9 mouse cellular contexts compared by ENCODE assay signal in genomic region chr12:76472046-76472445, GRCm38 (mm10). TPM values are rescaled to one million over a fixed set of nuclear protein-coding genes. Genes with fewer than 3 reads are reported as not detected.
DNase-seq lines count a peak whose midpoint lies in the region; ATAC-seq and TF ChIP-seq lines count a peak whose summit lies in the region.
"Had no signal": no experiment of that assay in that cellular context is flagged by ENCODE, and none has a peak within 500 bp of the region (broad histone marks: within the 10 kb centered on the region; RNA-seq: fewer than 3 reads in every experiment).

No protein-coding gene starts in this region.

- 0 out of 2 replicates have a peak, but pooled peaks have one; percentile 19 for TF ChIP-seq EP300 in heart, postnatal 0 days (IDR thresholded peaks at IDR 0.05; ENCODE audit: low read depth)

- H3K4me1 ChIP-seq in heart, postnatal 0 days (ENCODE audit: control insufficient read depth, insufficient read depth): 0 out of 2 replicates have a peak, but pooled peaks cover under 1% of the 10 kb centered on the region
- H3K4me1 ChIP-seq: embryonic facial prominence, embryonic 12.5 days had no signal

- 10% methylated on average over 4 of the region's 4 CpGs for WGBS in heart, postnatal 0 days

- no peak overlapping the region for H3K4me3 ChIP-seq in heart, postnatal 0 days (ENCODE audit: low read depth, low read length)
- H3K4me3 ChIP-seq: embryonic facial prominence, embryonic 12.5 days had no signal

- H3K36me3 ChIP-seq in heart, postnatal 0 days (replicated peaks; ENCODE audit: control insufficient read depth, insufficient read depth, low read length): no peaks in the 10 kb centered on the region
- H3K36me3 ChIP-seq: embryonic facial prominence, embryonic 12.5 days had no signal

- no peaks in the 10 kb centered on the region for H3K27me3 ChIP-seq in heart, postnatal 0 days (ENCODE audit: control insufficient read depth, insufficient read depth, low read length)
- H3K27me3 ChIP-seq: embryonic facial prominence, embryonic 12.5 days had no signal

- no peak overlapping the region for H3K9ac ChIP-seq in heart, postnatal 0 days (replicated peaks; ENCODE audit: low read depth, low read length)
- H3K9ac ChIP-seq: embryonic facial prominence, embryonic 12.5 days had no signal

- TF ChIP-seq CTCF in heart, postnatal 0 days (IDR thresholded peaks at IDR 0.05; ENCODE audit: low read depth): peak; percentile 74

- peak; percentile 75 for DNase-seq in layer of hippocampus, adult 11-12 months (ENCODE audit: low spot score)
- no peak for DNase-seq in layer of hippocampus, adult 9-10 months (ENCODE audit: low spot score)
- peak; percentile 76 for DNase-seq in adrenal gland, postnatal 14 days
- DNase-seq in embryo, embryonic 11.5 days (ENCODE audit: low read depth, low spot score): peak; percentile 54
- peak; percentile 67 for DNase-seq in heart, postnatal 0 days (ENCODE audit: low spot score)
- DNase-seq in layer of hippocampus, adult 9-11 months: peak; percentile 52
- DNase-seq in lung, postnatal 36 days: peak; percentile 76
- peak; percentile 53 for DNase-seq in skeletal muscle tissue, adult 2 months (ENCODE audit: low read depth, low spot score)

- peak; percentile 27; the same call in 1 of the 2 replicates for ATAC-seq in heart, postnatal 0 days (ENCODE audit: insufficient read depth, low read depth)

- no peak overlapping the region for H3K4me2 ChIP-seq in heart, postnatal 0 days (ENCODE audit: low read depth, low read length)
- H3K4me2 ChIP-seq: embryonic facial prominence, embryonic 12.5 days had no signal

- H3K9me3 ChIP-seq in heart, postnatal 0 days (replicated peaks; ENCODE audit: control insufficient read depth, low read length): no peaks in the 10 kb centered on the region
- H3K9me3 ChIP-seq: embryonic facial prominence, embryonic 12.5 days had no signal

- no peak overlapping the region for H3K27ac ChIP-seq in heart, postnatal 0 days (ENCODE audit: low read depth)
- H3K27ac ChIP-seq: embryonic facial prominence, embryonic 12.5 days had no signal

RNA-seq across cellular contexts. Expression of gene Ppp1r36, which starts 54.7 kb away (rescaled TPM):
- total RNA-seq in adrenal gland, postnatal 14 days (2021): 0.34 TPM in 1 of 2 replicates, not detected in the other
- total RNA-seq in heart, postnatal 0 days (2014; rRNA removed; ENCODE audit: low replicate concordance): not detected in 2 replicates
- polyA plus RNA-seq in heart, postnatal 0 days (2015; fragmentation: Nextera tagmentation; extraction: Ambion mirVana): 1.5 and 1.7 TPM in 2 replicates

RNA-seq across cellular contexts. Expression of gene Plekhg3, which starts 58.6 kb away (rescaled TPM):
- 16.7 and 19.4 TPM in 2 replicates for total RNA-seq in adrenal gland, postnatal 14 days (2021)
- 17.7 and 21.7 TPM in 2 replicates for total RNA-seq in heart, postnatal 0 days (2014; rRNA removed; ENCODE audit: low replicate concordance)
- 3.7 TPM in 2 replicates for polyA plus RNA-seq in heart, postnatal 0 days (2015; fragmentation: Nextera tagmentation; extraction: Ambion mirVana)
